Comparison of ENCODE assay signal across 8 mouse cellular contexts in the genomic region with DNA sequence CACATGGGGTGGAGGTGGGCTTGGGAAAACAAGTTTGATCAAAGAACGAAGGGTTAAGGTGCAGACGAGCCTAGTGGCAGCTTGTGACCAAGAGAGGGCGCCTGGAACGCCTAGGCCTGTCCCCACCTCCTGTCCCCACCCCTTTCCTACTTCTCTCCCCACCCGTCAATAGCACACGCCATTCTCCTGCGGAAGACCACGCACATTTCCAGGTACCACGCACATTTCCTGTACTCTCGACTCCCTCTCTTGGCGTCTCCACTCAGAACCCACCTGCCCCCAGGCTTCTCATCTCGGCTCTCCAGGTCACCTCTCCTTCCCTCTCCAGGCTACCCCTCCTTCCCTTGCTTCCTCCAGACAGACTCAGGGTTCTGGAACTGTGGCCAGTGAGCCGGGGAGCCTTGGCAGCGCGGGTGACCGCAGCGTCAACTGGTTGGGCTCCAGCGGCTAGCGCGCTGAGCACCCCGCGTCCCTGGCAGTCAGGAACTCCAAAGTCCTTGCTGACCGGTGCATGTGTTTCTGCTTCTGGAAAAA. TPM values are rescaled to one million over a fixed set of nuclear protein-coding genes. Genes with fewer than 3 reads are reported as not detected.
A peak's percentile ranks its signal among the peaks of the same experiment; 100 is the strongest.
DNase-seq lines count a peak whose midpoint lies in the region; ATAC-seq lines count a peak whose summit lies in the region.

No protein-coding gene starts in this region.

- peak overlapping the region; percentile 47 for H3K9ac ChIP-seq in embryonic facial prominence, embryonic 11.5 days (replicated peaks; ENCODE audit: low read length)
- H3K9ac ChIP-seq in liver, embryonic 12.5 days: peak overlapping the region; percentile 37
- H3K9ac ChIP-seq in stomach, embryonic 15.5 days: peak overlapping the region; percentile 40; the same call in 1 of the 2 replicates

- ATAC-seq in embryonic facial prominence, embryonic 11.5 days (replicated peaks; ENCODE audit: insufficient number of reproducible peaks, low FRiP score, low TSS enrichment, low read depth): peak; percentile 44
- ATAC-seq in liver, embryonic 12.5 days: peak; percentile 46; the same call in 1 of the 2 replicates
- ATAC-seq in monocyte, adult 5-6 weeks (replicated peaks; ENCODE audit: insufficient number of reproducible peaks, low FRiP score, low TSS enrichment, poor library complexity, severe bottlenecking): peak; percentile 64
- ATAC-seq in stomach, embryonic 15.5 days (ENCODE audit: insufficient read depth, low FRiP score, low read depth): peak; percentile 20; the same call in 1 of the 2 replicates

- no peaks in the 10 kb centered on the region for H3K9me3 ChIP-seq in embryonic facial prominence, embryonic 11.5 days (replicated peaks; ENCODE audit: control insufficient read depth, low read length)
- H3K9me3 ChIP-seq in heart, embryonic 10.5 days: no peaks in the 10 kb centered on the region
- no peaks in the 10 kb centered on the region for H3K9me3 ChIP-seq in liver, embryonic 12.5 days (replicated peaks)
- no peaks in the 10 kb centered on the region for H3K9me3 ChIP-seq in stomach, embryonic 15.5 days

- H3K27ac ChIP-seq in embryonic facial prominence, embryonic 11.5 days (replicated peaks; ENCODE audit: low read depth, low read length): no peak overlapping the region
- H3K27ac ChIP-seq in heart, embryonic 10.5 days: peak overlapping the region; percentile 87
- peak overlapping the region; percentile 21; the same call in 1 of the 2 replicates for H3K27ac ChIP-seq in liver, embryonic 12.5 days
- H3K27ac ChIP-seq in stomach, embryonic 15.5 days: peak overlapping the region; percentile 42; the same call in 1 of the 2 replicates

- peak overlapping the region; percentile 83 for H3K4me2 ChIP-seq in embryonic facial prominence, embryonic 11.5 days (ENCODE audit: low read depth, low read length)
- H3K4me2 ChIP-seq in liver, embryonic 12.5 days: peak overlapping the region; percentile 84
- H3K4me2 ChIP-seq in stomach, embryonic 15.5 days: peak overlapping the region; percentile 86

- peak overlapping the region; percentile 44 for H3K4me3 ChIP-seq in embryonic facial prominence, embryonic 11.5 days (ENCODE audit: low read depth, low read length)
- H3K4me3 ChIP-seq in heart, embryonic 10.5 days: peak overlapping the region; percentile 65
- peak overlapping the region; percentile 41 for H3K4me3 ChIP-seq in liver, embryonic 12.5 days
- H3K4me3 ChIP-seq in stomach, embryonic 15.5 days (replicated peaks): peak overlapping the region; percentile 49

- H3K36me3 ChIP-seq in embryonic facial prominence, embryonic 11.5 days (replicated peaks; ENCODE audit: control insufficient read depth, insufficient read depth, low read depth, low read length): no peaks in the 10 kb centered on the region
- no peaks in the 10 kb centered on the region for H3K36me3 ChIP-seq in heart, embryonic 10.5 days
- H3K36me3 ChIP-seq in liver, embryonic 12.5 days: 0 out of 2 replicates have a peak, but pooled peaks cover 2% of the 10 kb centered on the region
- no peaks in the 10 kb centered on the region for H3K36me3 ChIP-seq in stomach, embryonic 15.5 days

- peak; percentile 66 to 72 for DNase-seq in B cell, adult 2 months
- peak; percentile 89 for DNase-seq in adrenal gland, adult 2 months
- DNase-seq in embryonic facial prominence, embryonic 11.5 days (ENCODE audit: low spot score): peak; percentile 82
- DNase-seq in heart, embryonic 10.5 days (ENCODE audit: low spot score): peak; percentile 85
- DNase-seq in kidney, adult 8-10 months: peak; percentile 79 to 83

- peaks cover 12% of the 10 kb centered on the region for H3K4me1 ChIP-seq in embryonic facial prominence, embryonic 11.5 days (ENCODE audit: control insufficient read depth, insufficient read depth, low read length)
- H3K4me1 ChIP-seq in heart, embryonic 10.5 days: peaks cover 73% of the 10 kb centered on the region
- H3K4me1 ChIP-seq in liver, embryonic 12.5 days: peaks cover 84% of the 10 kb centered on the region
- H3K4me1 ChIP-seq in stomach, embryonic 15.5 days: peaks cover 56% of the 10 kb centered on the region

- H3K27me3 ChIP-seq in embryonic facial prominence, embryonic 11.5 days (ENCODE audit: control insufficient read depth, insufficient read depth, low read length): no peaks in the 10 kb centered on the region
- peaks cover 4% of the 10 kb centered on the region; the same call in 1 of the 2 replicates for H3K27me3 ChIP-seq in heart, embryonic 10.5 days (ENCODE audit: insufficient read depth, poor library complexity, severe bottlenecking)
- peaks cover 26% of the 10 kb centered on the region for H3K27me3 ChIP-seq in liver, embryonic 12.5 days (replicated peaks)
- H3K27me3 ChIP-seq in stomach, embryonic 15.5 days (replicated peaks): no peaks in the 10 kb centered on the region

- 2% methylated on average over 23 of the region's 23 CpGs for WGBS in embryonic facial prominence, embryonic 11.5 days
- under 1% methylated on average over 23 of the region's 23 CpGs for WGBS in heart, embryonic 10.5 days
- WGBS in liver, embryonic 12.5 days (ENCODE audit: insufficient replicate concordance): 1% methylated on average over 23 of the region's 23 CpGs
- 1% methylated on average over 23 of the region's 23 CpGs for WGBS in stomach, embryonic 15.5 days

RNA-seq across cellular contexts. Expression of a gene that starts 1.1 kb away (rescaled TPM):
- 10 to 100 TPM; 18.8 to 25.9 TPM for total RNA-seq in adrenal gland, adult 2 months (2021)
- polyA plus RNA-seq in adrenal gland, adult 2 months (2012; rRNA removed): 29.0 and 33.9 TPM in 2 replicates
- polyA plus RNA-seq in embryonic facial prominence, embryonic 11.5 days (2014; fragmentation: Nextera tagmentation; extraction: Ambion mirVana): 41.9 and 43.5 TPM in 2 replicates
- polyA plus RNA-seq in heart, embryonic 10.5 days (2016; fragmentation: Nextera tagmentation; extraction: Ambion mirVana): 42.0 and 46.2 TPM in 2 replicates
- 29.1 and 31.6 TPM in 2 replicates for polyA plus RNA-seq in liver, embryonic 12.5 days (2016; fragmentation: Nextera tagmentation; extraction: Ambion mirVana)
- total RNA-seq in monocyte, adult 5-6 weeks (2017): 1.5 to 6.5 TPM in 2 of 3 replicates, not detected in the other
- polyA plus RNA-seq in stomach, embryonic 15.5 days (2015; fragmentation: Nextera tagmentation; extraction: Ambion mirVana): 48.6 and 48.7 TPM in 2 replicates

RNA-seq across cellular contexts. Expression of a gene that starts 1.3 kb away (rescaled TPM):
- 10 to 100 TPM; 32.6 to 46.6 TPM for total RNA-seq in adrenal gland, adult 2 months (2021)
- 144 and 175 TPM in 2 replicates for polyA plus RNA-seq in adrenal gland, adult 2 months (2012; rRNA removed)
- 4.9 and 8.8 TPM in 2 replicates for polyA plus RNA-seq in embryonic facial prominence, embryonic 11.5 days (2014; fragmentation: Nextera tagmentation; extraction: Ambion mirVana)
- 4.8 and 7.8 TPM in 2 replicates for polyA plus RNA-seq in heart, embryonic 10.5 days (2016; fragmentation: Nextera tagmentation; extraction: Ambion mirVana)
- 14.5 and 15.2 TPM in 2 replicates for polyA plus RNA-seq in liver, embryonic 12.5 days (2016; fragmentation: Nextera tagmentation; extraction: Ambion mirVana)
- 2.7 to 3.3 TPM (median 3.2 TPM) in 3 replicates for total RNA-seq in monocyte, adult 5-6 weeks (2017)
- 26.2 and 26.9 TPM in 2 replicates for polyA plus RNA-seq in stomach, embryonic 15.5 days (2015; fragmentation: Nextera tagmentation; extraction: Ambion mirVana)

RNA-seq across cellular contexts. Expression of a gene that starts 4.5 kb away (rescaled TPM):
- total RNA-seq in adrenal gland, adult 2 months (2021): 10 to 100 TPM; 17.5 to 28.6 TPM
- 56.4 and 90.6 TPM in 2 replicates for polyA plus RNA-seq in adrenal gland, adult 2 months (2012; rRNA removed)
- 165 and 189 TPM in 2 replicates for polyA plus RNA-seq in embryonic facial prominence, embryonic 11.5 days (2014; fragmentation: Nextera tagmentation; extraction: Ambion mirVana)
- polyA plus RNA-seq in heart, embryonic 10.5 days (2016; fragmentation: Nextera tagmentation; extraction: Ambion mirVana): 135 and 186 TPM in 2 replicates
- polyA plus RNA-seq in liver, embryonic 12.5 days (2016; fragmentation: Nextera tagmentation; extraction: Ambion mirVana): 27.3 and 30.9 TPM in 2 replicates
- 1.2 to 9.7 TPM (median 2.7 TPM) in 3 replicates for total RNA-seq in monocyte, adult 5-6 weeks (2017)
- 51.8 and 58.9 TPM in 2 replicates for polyA plus RNA-seq in stomach, embryonic 15.5 days (2015; fragmentation: Nextera tagmentation; extraction: Ambion mirVana)

RNA-seq across cellular contexts. Expression of a gene that starts 10.4 kb away (rescaled TPM):
- total RNA-seq in adrenal gland, adult 2 months (2021): 10 to 100 TPM; 12.2 to 16.9 TPM
- polyA plus RNA-seq in adrenal gland, adult 2 months (2012; rRNA removed): 11.0 and 14.8 TPM in 2 replicates
- polyA plus RNA-seq in embryonic facial prominence, embryonic 11.5 days (2014; fragmentation: Nextera tagmentation; extraction: Ambion mirVana): 36.9 and 41.2 TPM in 2 replicates
- 31.2 and 45.1 TPM in 2 replicates for polyA plus RNA-seq in heart, embryonic 10.5 days (2016; fragmentation: Nextera tagmentation; extraction: Ambion mirVana)
- polyA plus RNA-seq in liver, embryonic 12.5 days (2016; fragmentation: Nextera tagmentation; extraction: Ambion mirVana): 34.0 and 35.2 TPM in 2 replicates
- total RNA-seq in monocyte, adult 5-6 weeks (2017): 2.8 to 9.5 TPM (median 5.4 TPM) in 3 replicates
- 37.9 and 50.7 TPM in 2 replicates for polyA plus RNA-seq in stomach, embryonic 15.5 days (2015; fragmentation: Nextera tagmentation; extraction: Ambion mirVana)

RNA-seq across cellular contexts. Expression of a gene that starts 17.2 kb away (rescaled TPM):
- under 1 TPM; 0.17 TPM for total RNA-seq in adrenal gland, adult 2 months (2021)
- polyA plus RNA-seq in adrenal gland, adult 2 months (2012; rRNA removed): 0.95 and 0.99 TPM in 2 replicates
- polyA plus RNA-seq in embryonic facial prominence, embryonic 11.5 days (2014; fragmentation: Nextera tagmentation; extraction: Ambion mirVana): 0.10 and 0.31 TPM in 2 replicates
- 0.14 and 0.35 TPM in 2 replicates for polyA plus RNA-seq in heart, embryonic 10.5 days (2016; fragmentation: Nextera tagmentation; extraction: Ambion mirVana)
- polyA plus RNA-seq in liver, embryonic 12.5 days (2016; fragmentation: Nextera tagmentation; extraction: Ambion mirVana): 0.10 and 0.19 TPM in 2 replicates
- total RNA-seq in monocyte, adult 5-6 weeks (2017): 0.48 TPM in 1 of 3 replicates, not detected in the others
- polyA plus RNA-seq in stomach, embryonic 15.5 days (2015; fragmentation: Nextera tagmentation; extraction: Ambion mirVana): 0.19 and 0.42 TPM in 2 replicates
